Mouse (Mus musculus) adrenal gland, postnatal 36 days (tissue): Measurements from ENCODE around the gene Wfdc6b. TPM values are rescaled to one million over a fixed set of nuclear protein-coding genes. Genes with fewer than 3 reads are reported as not detected.

Experiments used
- total RNA-seq, 2 experiments: library from RNA; stranded (reverse); gene quantifications; 2 replicates each; pipeline ENCODE4 v1.2.3; 2021

Gene Wfdc6b
- total RNA-seq, 2 experiments from 2014 or later = not detected

Other genes with a start within 250 kb of the Wfdc6b start
- 10 to 100 TPM; 17.0 to 18.0 TPM for gene Slpi, start 224.4 kb upstream of the Wfdc6b start, total RNA-seq
- not detected for gene Rbpjl, start 210.4 kb upstream of the Wfdc6b start, total RNA-seq
- 1 to 10 TPM in 1 of 2 experiments, under 1 TPM in 1; 0.92 to 1.4 TPM for gene Matn4, start 208.4 kb upstream of the Wfdc6b start, total RNA-seq
- gene Sdc4, start 169.6 kb upstream of the Wfdc6b start, total RNA-seq = 100 to 1,000 TPM; 116 to 144 TPM
- gene Sys1, start 156.6 kb upstream of the Wfdc6b start, total RNA-seq = 10 to 100 TPM; 28.3 to 33.2 TPM
- gene Gm20458, start 152.6 kb upstream of the Wfdc6b start, total RNA-seq = 1 to 10 TPM; 5.0 to 8.4 TPM
- not detected for gene Trp53tg5, start 139.8 kb upstream of the Wfdc6b start, total RNA-seq
- 10 to 100 TPM in 1 of 2 experiments, 1 to 10 TPM in 1; 8.0 to 12.5 TPM for gene Dbndd2, start 127.4 kb upstream of the Wfdc6b start, total RNA-seq
- 10 to 100 TPM; 74.0 to 98.3 TPM for gene Pigt, start 116.0 kb upstream of the Wfdc6b start, total RNA-seq
- gene Wfdc2, start 51.1 kb upstream of the Wfdc6b start, total RNA-seq = not detected
- gene Spint3, start 40.1 kb upstream of the Wfdc6b start, total RNA-seq = not detected
- gene Wfdc6a, start 28.1 kb upstream of the Wfdc6b start, total RNA-seq = under 1 TPM in 1 of 2 experiments, not detected in 1; 0.40 TPM
- not detected for gene Eppin, start 19.9 kb upstream of the Wfdc6b start, total RNA-seq
- gene Wfdc8, start 104 bp downstream of the Wfdc6b start, total RNA-seq = not detected
- gene Wfdc16, start 25.3 kb downstream of the Wfdc6b start, total RNA-seq = not detected
- gene Wfdc10, start 42.5 kb downstream of the Wfdc6b start, total RNA-seq = not detected
- gene Wfdc9, start 43.1 kb downstream of the Wfdc6b start, total RNA-seq = not detected
- gene Wfdc11, start 60.6 kb downstream of the Wfdc6b start, total RNA-seq = not detected
- not detected for gene Wfdc13, start 71.6 kb downstream of the Wfdc6b start, total RNA-seq
- not detected for gene Spint4, start 85.0 kb downstream of the Wfdc6b start, total RNA-seq
- not detected for gene Spint5, start 101.8 kb downstream of the Wfdc6b start, total RNA-seq
- under 1 TPM; 0.26 to 0.36 TPM for gene Wfdc3, start 132.4 kb downstream of the Wfdc6b start, total RNA-seq
- 10 to 100 TPM; 39.8 to 44.2 TPM for gene Dnttip1, start 132.5 kb downstream of the Wfdc6b start, total RNA-seq
- 10 to 100 TPM in 1 of 2 experiments, 1 to 10 TPM in 1; 7.0 to 10.4 TPM for gene Ube2c, start 156.4 kb downstream of the Wfdc6b start, total RNA-seq
- under 1 TPM in 1 of 2 experiments, not detected in 1; 0.53 TPM for gene Tnnc2, start 166.4 kb downstream of the Wfdc6b start, total RNA-seq
- 10 to 100 TPM; 29.2 to 35.3 TPM for gene Snx21, start 172.3 kb downstream of the Wfdc6b start, total RNA-seq
- 10 to 100 TPM; 31.5 to 33.6 TPM for gene Acot8, start 191.4 kb downstream of the Wfdc6b start, total RNA-seq
- gene Zswim3, start 191.6 kb downstream of the Wfdc6b start, total RNA-seq = 1 to 10 TPM; 4.0 to 4.7 TPM
- 10 to 100 TPM in 1 of 2 experiments, 1 to 10 TPM in 1; 9.3 to 10.2 TPM for gene Zswim1, start 209.2 kb downstream of the Wfdc6b start, total RNA-seq
- gene Spata25, start 215.0 kb downstream of the Wfdc6b start, total RNA-seq = not detected
- 100 to 1,000 TPM; 105 to 112 TPM for gene Ctsa, start 219.4 kb downstream of the Wfdc6b start, total RNA-seq
- gene Neurl2, start 219.9 kb downstream of the Wfdc6b start, total RNA-seq = 1 to 10 TPM; 2.1 to 2.5 TPM
- 10 to 100 TPM; 21.1 to 34.7 TPM for gene Pltp, start 244.2 kb downstream of the Wfdc6b start, total RNA-seq